14 mouse cellular contexts compared by ENCODE assay signal in the genomic region with DNA sequence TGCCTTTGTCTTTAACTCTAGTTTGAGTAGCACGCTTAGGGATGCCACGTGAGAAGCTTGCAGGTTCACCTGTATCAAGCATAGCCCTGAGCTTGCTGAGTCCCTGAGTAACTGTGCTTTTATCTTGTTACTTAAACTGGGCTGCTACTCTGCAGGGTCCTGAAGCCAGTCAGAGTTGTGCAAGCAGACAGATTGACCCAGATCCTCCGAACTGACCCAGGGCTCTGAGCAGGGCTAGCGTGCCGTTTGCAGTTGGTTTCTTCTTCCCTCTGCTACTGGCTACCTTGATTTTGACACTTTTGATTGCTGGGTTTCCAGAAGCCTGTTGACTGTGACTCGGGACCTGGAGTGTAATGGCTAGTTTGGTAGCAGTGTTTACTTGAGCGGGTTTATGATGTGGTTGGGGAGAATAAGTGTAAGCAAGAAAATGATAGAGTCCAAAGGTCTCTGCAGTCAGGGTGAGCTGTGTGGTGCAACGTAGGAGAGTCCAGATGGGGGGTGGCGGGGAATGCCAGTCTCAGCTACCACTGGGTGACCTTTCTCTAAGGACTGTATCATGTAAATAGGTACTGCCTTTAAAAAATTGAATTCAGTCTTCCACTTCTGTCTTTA. TPM values are rescaled to one million over a fixed set of nuclear protein-coding genes. Genes with fewer than 3 reads are reported as not detected.
DNase-seq lines count a peak whose midpoint lies in the region; ATAC-seq lines count a peak whose summit lies in the region.
"Had no signal": no experiment of that assay in that cellular context is flagged by ENCODE, and none has a peak within 500 bp of the region (broad histone marks: within the 10 kb centered on the region; RNA-seq: fewer than 3 reads in every experiment).

No protein-coding gene starts in this region.

- 66% methylated on average over 9 of the region's 9 CpGs for WGBS in liver, embryonic 12.5 days (ENCODE audit: insufficient replicate concordance)
- WGBS in stomach, embryonic 16.5 days, result 67% methylated on average over 9 of the region's 9 CpGs

- H3K27ac ChIP-seq in liver, embryonic 12.5 days, result no peak overlapping the region
- no peak overlapping the region for H3K27ac ChIP-seq in stomach, embryonic 16.5 days (ENCODE audit: low read length)
- H3K27ac ChIP-seq: limb, embryonic 12.5 days; neural tube, embryonic 12.5 days had no signal

- H3K4me1 ChIP-seq in liver, embryonic 12.5 days, result no peaks in the 10 kb centered on the region
- no peaks in the 10 kb centered on the region for H3K4me1 ChIP-seq in stomach, embryonic 16.5 days (ENCODE audit: control insufficient read depth, insufficient read depth, low read length)
- H3K4me1 ChIP-seq: neural tube, embryonic 12.5 days had no signal

- no peak overlapping the region for H3K9ac ChIP-seq in liver, embryonic 12.5 days
- no peak overlapping the region for H3K9ac ChIP-seq in stomach, embryonic 16.5 days (ENCODE audit: low read length)
- H3K9ac ChIP-seq: limb, embryonic 12.5 days; neural tube, embryonic 12.5 days had no signal

- ATAC-seq in liver, embryonic 12.5 days, result peak; percentile 50; the same call in 1 of the 2 replicates
- ATAC-seq in stomach, embryonic 16.5 days (ENCODE audit: insufficient read depth, low FRiP score), result 0 out of 2 replicates have a peak, but pooled peaks have one; percentile 44

- no peak overlapping the region for H3K4me3 ChIP-seq in liver, embryonic 12.5 days
- H3K4me3 ChIP-seq in stomach, embryonic 16.5 days (replicated peaks; ENCODE audit: low read length), result no peak overlapping the region
- H3K4me3 ChIP-seq: limb, embryonic 12.5 days; neural tube, embryonic 12.5 days had no signal

- H3K27me3 ChIP-seq in liver, embryonic 12.5 days (replicated peaks), result peaks cover 28% of the 10 kb centered on the region
- no peaks in the 10 kb centered on the region for H3K27me3 ChIP-seq in stomach, embryonic 16.5 days (ENCODE audit: control insufficient read depth, insufficient read depth, low read length)
- H3K27me3 ChIP-seq: limb, embryonic 12.5 days; neural tube, embryonic 12.5 days had no signal

- peaks cover 33% of the 10 kb centered on the region for H3K36me3 ChIP-seq in liver, embryonic 12.5 days
- 0 out of 2 replicates have a peak, but pooled peaks cover 9% of the 10 kb centered on the region for H3K36me3 ChIP-seq in stomach, embryonic 16.5 days (ENCODE audit: control insufficient read depth, insufficient read depth, low read length)

- H3K9me3 ChIP-seq in liver, embryonic 12.5 days (replicated peaks), result no peaks in the 10 kb centered on the region
- no peaks in the 10 kb centered on the region for H3K9me3 ChIP-seq in stomach, embryonic 16.5 days (replicated peaks; ENCODE audit: control insufficient read depth, low read length)
- H3K9me3 ChIP-seq: limb, embryonic 12.5 days; neural tube, embryonic 12.5 days had no signal

- DNase-seq in adrenal gland, postnatal 36 days, result peak; percentile 34 to 36
- DNase-seq in adrenal gland, adult 8-10 months, result no peak
- DNase-seq in liver, result no peak
- DNase-seq in kidney, postnatal 10 days, result peak; percentile 55
- no peak for DNase-seq in cerebellum, adult 11-12 months
- no peak for DNase-seq in right cerebral cortex, postnatal 25 days
- DNase-seq: B cell, adult 2 months; gastrocnemius, postnatal 10 days had no signal

- no peak overlapping the region for H3K4me2 ChIP-seq in liver, embryonic 12.5 days
- H3K4me2 ChIP-seq in stomach, embryonic 16.5 days (ENCODE audit: low read depth, low read length), result no peak overlapping the region
- H3K4me2 ChIP-seq: limb, embryonic 12.5 days; neural tube, embryonic 12.5 days had no signal

RNA-seq across cellular contexts. Expression of gene Kif1c, which starts 30.2 kb away (rescaled TPM):
- total RNA-seq in adrenal gland, postnatal 36 days (2021), result 100 to 1,000 TPM; 178 to 195 TPM
- total RNA-seq in adrenal gland, adult 8-10 months (2022), result 100 to 1,000 TPM; 130 to 210 (median 165) TPM
- 1.0 and 1.1 TPM in 2 replicates for polyA plus RNA-seq in liver, embryonic 12.5 days (2016; fragmentation: Nextera tagmentation; extraction: Ambion mirVana)
- 2.6 and 3.0 TPM in 2 replicates for polyA plus RNA-seq in stomach, embryonic 16.5 days (2015; fragmentation: Nextera tagmentation; extraction: Ambion mirVana)

RNA-seq across cellular contexts. Expression of gene Inca1, which starts 30.6 kb away (rescaled TPM):
- total RNA-seq in adrenal gland, postnatal 36 days (2021), result 10 to 100 TPM in 1 of 2 experiments, 1 to 10 TPM in 1; 9.5 to 12.2 TPM
- total RNA-seq in adrenal gland, adult 8-10 months (2022), result 10 to 100 TPM in 2 of 4 experiments, 1 to 10 TPM in 2; 5.3 to 11.4 (median 8.6) TPM
- 0.41 and 0.97 TPM in 2 replicates for polyA plus RNA-seq in liver, embryonic 12.5 days (2016; fragmentation: Nextera tagmentation; extraction: Ambion mirVana)
- polyA plus RNA-seq in stomach, embryonic 16.5 days (2015; fragmentation: Nextera tagmentation; extraction: Ambion mirVana), result 1.3 and 1.5 TPM in 2 replicates
- total RNA-seq: common myeloid progenitor, adult 5-6 weeks; megakaryocyte, adult 5-6 weeks had no signal

RNA-seq across cellular contexts. Expression of gene Zfp3, which starts 33.5 kb away (rescaled TPM):
- total RNA-seq in adrenal gland, postnatal 36 days (2021), result 1 to 10 TPM; 8.4 to 9.4 TPM
- 10 to 100 TPM; 11.7 to 14.8 (median 13.9) TPM for total RNA-seq in adrenal gland, adult 8-10 months (2022)
- 1.9 and 2.2 TPM in 2 replicates for polyA plus RNA-seq in liver, embryonic 12.5 days (2016; fragmentation: Nextera tagmentation; extraction: Ambion mirVana)
- 5.0 and 5.9 TPM in 2 replicates for polyA plus RNA-seq in stomach, embryonic 16.5 days (2015; fragmentation: Nextera tagmentation; extraction: Ambion mirVana)

RNA-seq across cellular contexts. Expression of gene Camta2, which starts 42.6 kb away (rescaled TPM):
- total RNA-seq in adrenal gland, postnatal 36 days (2021), result 10 to 100 TPM; 36.5 to 45.7 TPM
- total RNA-seq in adrenal gland, adult 8-10 months (2022), result 10 to 100 TPM; 42.7 to 57.7 (median 49.8) TPM
- 6.1 and 6.4 TPM in 2 replicates for polyA plus RNA-seq in liver, embryonic 12.5 days (2016; fragmentation: Nextera tagmentation; extraction: Ambion mirVana)
- polyA plus RNA-seq in stomach, embryonic 16.5 days (2015; fragmentation: Nextera tagmentation; extraction: Ambion mirVana), result 14.2 and 15.8 TPM in 2 replicates

Comparison
In these comparisons a context has a peak if more than half of its experiments do, and no peak if none do; other contexts are left out.
1. DNase-seq: peak in adrenal gland, postnatal 36 days (2 of 2) and kidney, postnatal 10 days (single experiment); none in adrenal gland, adult 8-10 months (single experiment), liver (single experiment), cerebellum, adult 11-12 months (single experiment) and right cerebral cortex, postnatal 25 days (single experiment).